Mouse (Mus musculus): ENCODE results near the gene Sft2d2. TPM values are rescaled to one million over a fixed set of nuclear protein-coding genes. Genes with fewer than 3 reads are reported as not detected.

The Sft2d2 gene
- polyA plus RNA-seq, 1 experiment from 2014 or later, result 27.8 TPM

- 76% methylated on average over 6 of the region's 6 CpGs for WGBS
- no peak overlapping the region for H3K27ac ChIP-seq (replicated peaks in 1 of 2; ENCODE audit: control insufficient read depth in 1 of 2, insufficient read depth in 1 of 2, low read depth in 2 of 2, low read length in 2 of 2)
- H3K4me2 ChIP-seq (ENCODE audit: low read length), result no peak overlapping the region
- H3K4me1 ChIP-seq (ENCODE audit: control insufficient read depth in 2 of 2, insufficient read depth in 2 of 2, low read length in 2 of 2), result peaks cover 14 to 20% of the 10 kb centered on the region in 2 experiments
- no peak overlapping the region for H3K4me3 ChIP-seq (ENCODE audit: control insufficient read depth in 1 of 2, insufficient read depth in 1 of 2, low read depth in 1 of 2, low read length in 2 of 2)
- ATAC-seq (ENCODE audit: insufficient number of reproducible peaks, insufficient read depth, low FRiP score, low read depth), result no peak
- H3K9me3 ChIP-seq (ENCODE audit: control insufficient read depth, low read length), result no peaks in the 10 kb centered on the region
- peaks cover 71% of the 10 kb centered on the region for H3K36me3 ChIP-seq (ENCODE audit: control insufficient read depth, insufficient read depth, low read length)
- H3K9ac ChIP-seq (ENCODE audit: low read length), result no peak overlapping the region
- H3K27me3 ChIP-seq (ENCODE audit: control insufficient read depth, insufficient read depth, low read length), result no peaks in the 10 kb centered on the region
Measured at GRCm38 (mm10) chr1:165183400-165183799, 10.8 kb downstream of the Sft2d2 start.

GRCm38 (mm10) chr1:165179321-165179720 is 14.9 kb downstream of the Sft2d2 start:
- H3K4me3 ChIP-seq (ENCODE audit: control insufficient read depth in 1 of 2, insufficient read depth in 1 of 2, low read depth in 1 of 2, low read length in 2 of 2), result no peak overlapping the region
- H3K36me3 ChIP-seq (ENCODE audit: control insufficient read depth, insufficient read depth, low read length), result peaks cover 72% of the 10 kb centered on the region
- WGBS, result 79% methylated on average over 5 of the region's 5 CpGs
- no peak overlapping the region for H3K4me2 ChIP-seq (ENCODE audit: low read length)
- no peak overlapping the region for H3K27ac ChIP-seq (replicated peaks in 1 of 2; ENCODE audit: control insufficient read depth in 1 of 2, insufficient read depth in 1 of 2, low read depth in 2 of 2, low read length in 2 of 2)
- H3K9ac ChIP-seq (ENCODE audit: low read length), result no peak overlapping the region
- H3K4me1 ChIP-seq (ENCODE audit: control insufficient read depth in 2 of 2, insufficient read depth in 2 of 2, low read length in 2 of 2), result no peaks in the 10 kb centered on the region
- no peaks in the 10 kb centered on the region for H3K9me3 ChIP-seq (ENCODE audit: control insufficient read depth, low read length)
- H3K27me3 ChIP-seq (ENCODE audit: control insufficient read depth, insufficient read depth, low read length), result no peaks in the 10 kb centered on the region
- ATAC-seq (ENCODE audit: insufficient number of reproducible peaks, insufficient read depth, low FRiP score, low read depth), result no peak

GRCm38 (mm10) chr1:165178075-165178474 is 16.2 kb downstream of the Sft2d2 start:
- no peak overlapping the region for H3K9ac ChIP-seq (ENCODE audit: low read length)
- no peaks in the 10 kb centered on the region for H3K4me1 ChIP-seq (ENCODE audit: control insufficient read depth in 2 of 2, insufficient read depth in 2 of 2, low read length in 2 of 2)
- H3K27me3 ChIP-seq (ENCODE audit: control insufficient read depth, insufficient read depth, low read length), result no peaks in the 10 kb centered on the region
- ATAC-seq (ENCODE audit: insufficient number of reproducible peaks, insufficient read depth, low FRiP score, low read depth), result no peak
- H3K4me3 ChIP-seq (ENCODE audit: control insufficient read depth in 1 of 2, insufficient read depth in 1 of 2, low read depth in 1 of 2, low read length in 2 of 2), result no peak overlapping the region
- no peak overlapping the region for H3K27ac ChIP-seq (replicated peaks in 1 of 2; ENCODE audit: control insufficient read depth in 1 of 2, insufficient read depth in 1 of 2, low read depth in 2 of 2, low read length in 2 of 2)
- peaks cover 59% of the 10 kb centered on the region for H3K36me3 ChIP-seq (ENCODE audit: control insufficient read depth, insufficient read depth, low read length)
- H3K4me2 ChIP-seq (ENCODE audit: low read length), result no peak overlapping the region
- WGBS, result 71% methylated on average over 6 of the region's 6 CpGs
- no peaks in the 10 kb centered on the region for H3K9me3 ChIP-seq (ENCODE audit: control insufficient read depth, low read length)

- no peaks in the 10 kb centered on the region for H3K4me1 ChIP-seq (ENCODE audit: control insufficient read depth in 2 of 2, insufficient read depth in 2 of 2, low read length in 2 of 2)
- peaks cover 30% of the 10 kb centered on the region for H3K36me3 ChIP-seq (ENCODE audit: control insufficient read depth, insufficient read depth, low read length)
- no peak overlapping the region for H3K9ac ChIP-seq (ENCODE audit: low read length)
- ATAC-seq (ENCODE audit: insufficient number of reproducible peaks, insufficient read depth, low FRiP score, low read depth), result no peak
- no peak overlapping the region for H3K4me3 ChIP-seq (ENCODE audit: control insufficient read depth in 1 of 2, insufficient read depth in 1 of 2, low read depth in 1 of 2, low read length in 2 of 2)
- H3K4me2 ChIP-seq (ENCODE audit: low read length), result no peak overlapping the region
- WGBS, result 70% methylated on average over 6 of the region's 9 CpGs
- no peaks in the 10 kb centered on the region for H3K27me3 ChIP-seq (ENCODE audit: control insufficient read depth, insufficient read depth, low read length)
- no peaks in the 10 kb centered on the region for H3K9me3 ChIP-seq (ENCODE audit: control insufficient read depth, low read length)
- H3K27ac ChIP-seq (replicated peaks in 1 of 2; ENCODE audit: control insufficient read depth in 1 of 2, insufficient read depth in 1 of 2, low read depth in 2 of 2, low read length in 2 of 2), result no peak overlapping the region
Measured at GRCm38 (mm10) chr1:165174059-165174616, 20.1 kb downstream of the Sft2d2 start.

- WGBS, result 77% methylated on average over 7 of the region's 8 CpGs
- 0 out of 2 replicates have a peak, but pooled peaks cover 3% of the 10 kb centered on the region for H3K36me3 ChIP-seq (ENCODE audit: control insufficient read depth, insufficient read depth, low read length)
- ATAC-seq (ENCODE audit: insufficient number of reproducible peaks, insufficient read depth, low FRiP score, low read depth), result no peak
- no peaks in the 10 kb centered on the region for H3K27me3 ChIP-seq (ENCODE audit: control insufficient read depth, insufficient read depth, low read length)
- no peak overlapping the region for H3K4me3 ChIP-seq (ENCODE audit: control insufficient read depth in 1 of 2, insufficient read depth in 1 of 2, low read depth in 1 of 2, low read length in 2 of 2)
- no peak overlapping the region for H3K27ac ChIP-seq (replicated peaks in 1 of 2; ENCODE audit: control insufficient read depth in 1 of 2, insufficient read depth in 1 of 2, low read depth in 2 of 2, low read length in 2 of 2)
- H3K4me2 ChIP-seq (ENCODE audit: low read length), result no peak overlapping the region
- no peak overlapping the region for H3K9ac ChIP-seq (ENCODE audit: low read length)
- H3K9me3 ChIP-seq (ENCODE audit: control insufficient read depth, low read length), result no peaks in the 10 kb centered on the region
- no peaks in the 10 kb centered on the region for H3K4me1 ChIP-seq (ENCODE audit: control insufficient read depth in 2 of 2, insufficient read depth in 2 of 2, low read length in 2 of 2)
Measured at GRCm38 (mm10) chr1:165171277-165171676, 23.0 kb downstream of the Sft2d2 start.

- no peak overlapping the region for H3K9ac ChIP-seq (ENCODE audit: low read length)
- no peak overlapping the region for H3K4me2 ChIP-seq (ENCODE audit: low read length)
- H3K27me3 ChIP-seq (ENCODE audit: control insufficient read depth, insufficient read depth, low read length), result no peaks in the 10 kb centered on the region
- H3K9me3 ChIP-seq (ENCODE audit: control insufficient read depth, low read length), result 0 out of 2 replicates have a peak, but pooled peaks cover 3% of the 10 kb centered on the region
- H3K4me1 ChIP-seq (ENCODE audit: control insufficient read depth in 2 of 2, insufficient read depth in 2 of 2, low read length in 2 of 2), result no peaks in the 10 kb centered on the region
- no peak overlapping the region for H3K27ac ChIP-seq (replicated peaks in 1 of 2; ENCODE audit: control insufficient read depth in 1 of 2, insufficient read depth in 1 of 2, low read depth in 2 of 2, low read length in 2 of 2)
- ATAC-seq (ENCODE audit: insufficient number of reproducible peaks, insufficient read depth, low FRiP score, low read depth), result no peak
- H3K4me3 ChIP-seq (ENCODE audit: control insufficient read depth in 1 of 2, insufficient read depth in 1 of 2, low read depth in 1 of 2, low read length in 2 of 2), result no peak overlapping the region
- H3K36me3 ChIP-seq (ENCODE audit: control insufficient read depth, insufficient read depth, low read length), result no peaks in the 10 kb centered on the region
- WGBS, result 65% methylated on average over 5 of the region's 5 CpGs
Measured at GRCm38 (mm10) chr1:165170157-165170556, 24.1 kb downstream of the Sft2d2 start.

- Histone ChIP-seq H3K9me3 (ENCODE audit: control insufficient read depth, low read length) (0 out of 2 replicates have a peak, but pooled peaks cover 3% of the 10 kb centered on the region), H3K36me3 (ENCODE audit: control insufficient read depth, insufficient read depth, low read length) (no peaks in the 10 kb centered on the region), H3K9ac (ENCODE audit: low read length) (no peak overlapping the region), H3K27ac (replicated peaks in 1 of 2; ENCODE audit: control insufficient read depth in 1 of 2, insufficient read depth in 1 of 2, low read depth in 2 of 2, low read length in 2 of 2) (no peak overlapping the region), H3K27me3 (ENCODE audit: control insufficient read depth, insufficient read depth, low read length) (no peaks in the 10 kb centered on the region), H3K4me3 (ENCODE audit: control insufficient read depth in 1 of 2, insufficient read depth in 1 of 2, low read depth in 1 of 2, low read length in 2 of 2) (no peak overlapping the region), H3K4me1 (ENCODE audit: control insufficient read depth in 2 of 2, insufficient read depth in 2 of 2, low read length in 2 of 2) (no peaks in the 10 kb centered on the region), H3K4me2 (ENCODE audit: low read length) (no peak overlapping the region)
- WGBS, result 73% methylated on average over 3 of the region's 3 CpGs
- no peak for ATAC-seq (ENCODE audit: insufficient number of reproducible peaks, insufficient read depth, low FRiP score, low read depth)
Measured at GRCm38 (mm10) chr1:165169462-165169861, 24.8 kb downstream of the Sft2d2 start.

- Histone ChIP-seq H3K27ac (replicated peaks in 1 of 2; ENCODE audit: control insufficient read depth in 1 of 2, insufficient read depth in 1 of 2, low read depth in 2 of 2, low read length in 2 of 2) (no peak overlapping the region), H3K36me3 (ENCODE audit: control insufficient read depth, insufficient read depth, low read length) (no peaks in the 10 kb centered on the region), H3K9ac (ENCODE audit: low read length) (no peak overlapping the region), H3K4me2 (ENCODE audit: low read length) (no peak overlapping the region), H3K4me3 (ENCODE audit: control insufficient read depth in 1 of 2, insufficient read depth in 1 of 2, low read depth in 1 of 2, low read length in 2 of 2) (no peak overlapping the region), H3K27me3 (ENCODE audit: control insufficient read depth, insufficient read depth, low read length) (no peaks in the 10 kb centered on the region), H3K9me3 (ENCODE audit: control insufficient read depth, low read length) (0 out of 2 replicates have a peak, but pooled peaks cover 3% of the 10 kb centered on the region), H3K4me1 (ENCODE audit: control insufficient read depth in 2 of 2, insufficient read depth in 2 of 2, low read length in 2 of 2) (no peaks in the 10 kb centered on the region)
- 84% methylated on average over 6 of the region's 6 CpGs for WGBS
- ATAC-seq (ENCODE audit: insufficient number of reproducible peaks, insufficient read depth, low FRiP score, low read depth), result no peak
Measured at GRCm38 (mm10) chr1:165164920-165165319, 29.3 kb downstream of the Sft2d2 start.

Measured in heart, embryonic 14.5 days (tissue).